Mouse (Mus musculus) thymus, adult 2 months (tissue): ENCODE measurements around the gene Mettl9.

Source experiments
- CTCF ChIP-seq: fragments of 200-500 bp; IDR thresholded peaks from 2 replicates; pipeline ENCODE4 v1.5.1; 2012; ENCODE audit warnings: mild to moderate bottlenecking, control low read depth, low read length, moderate library complexity, borderline replicate concordance; ENCODE audit not compliant: control insufficient read depth, poor library complexity, insufficient read depth; ENCODE audit errors: extremely low read depth
- POLR2A ChIP-seq: fragments of 200-500 bp; IDR thresholded peaks from 2 replicates; pipeline ENCODE4 v1.6.1; 2012; ENCODE audit warnings: mild to moderate bottlenecking, low read length, control low read depth, moderate library complexity; ENCODE audit not compliant: control insufficient read depth, poor library complexity, insufficient read depth; ENCODE audit errors: extremely low read depth

- TF ChIP-seq CTCF (no peak), POLR2A (no peak)
Observed at GRCm38 (mm10) chr7:121081350-121081749, 47.1 kb downstream of the Mettl9 start, which contains the start of gene Otoa.
